Mouse (Mus musculus) adrenal gland, postnatal 14 days (tissue): ENCODE data around the gene Slc4a10. TPM values are rescaled to one million over a fixed set of nuclear protein-coding genes. Genes with fewer than 3 reads are reported as not detected.

Experiments used
- DNase-seq: peaks from one replicate; pipeline ENCODE4 v3.0.0; 2021; ENCODE audit warnings: mixed read lengths
- total RNA-seq: library from RNA; stranded (reverse); gene quantifications from 2 replicates; pipeline ENCODE4 v1.2.3, GENCODE M21; 2021

The Slc4a10 gene
- total RNA-seq, 1 experiment from 2014 or later = 3.1 TPM

DNA sequence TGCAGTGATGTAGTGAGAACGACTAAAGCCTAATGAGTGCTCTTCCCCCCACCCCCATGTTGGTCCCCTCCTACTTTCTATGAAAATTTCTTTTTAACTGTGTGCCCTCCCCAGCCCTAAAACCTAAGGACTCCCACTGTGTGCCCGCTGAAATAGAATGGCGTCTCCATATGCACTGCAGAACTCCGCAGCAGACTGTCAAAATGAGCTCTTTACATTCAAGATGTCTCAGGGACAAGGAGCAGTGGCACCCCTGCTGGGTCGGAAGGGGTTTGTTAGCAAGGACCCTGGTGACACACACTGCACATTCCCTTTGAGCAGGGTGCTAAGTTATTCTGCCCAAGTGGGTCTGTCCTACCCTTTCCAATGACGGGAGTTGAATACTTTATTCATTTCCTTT, 309.5 kb downstream of the Slc4a10 start:
- DNase-seq = no peak

DNA sequence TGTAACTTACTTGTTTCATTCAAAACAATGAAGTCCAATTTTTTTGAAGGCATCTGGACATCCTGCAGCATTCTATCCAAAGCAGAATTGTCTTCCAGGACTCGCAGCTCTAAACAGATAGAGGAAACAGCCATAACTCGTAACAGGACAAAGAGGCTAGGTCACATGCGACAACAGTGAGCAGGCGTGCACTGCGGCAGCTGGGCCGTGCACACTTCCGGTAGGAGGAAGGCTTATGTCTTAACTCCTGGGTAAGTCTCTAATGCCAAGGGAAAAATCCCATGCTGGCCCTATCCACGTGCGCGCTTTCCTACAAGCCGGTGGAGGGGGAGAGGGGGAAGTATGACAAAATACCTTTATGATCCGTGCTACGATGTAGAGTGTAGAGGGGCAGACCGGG, 310.3 kb downstream of the Slc4a10 start:
- DNase-seq = no peak

DNA sequence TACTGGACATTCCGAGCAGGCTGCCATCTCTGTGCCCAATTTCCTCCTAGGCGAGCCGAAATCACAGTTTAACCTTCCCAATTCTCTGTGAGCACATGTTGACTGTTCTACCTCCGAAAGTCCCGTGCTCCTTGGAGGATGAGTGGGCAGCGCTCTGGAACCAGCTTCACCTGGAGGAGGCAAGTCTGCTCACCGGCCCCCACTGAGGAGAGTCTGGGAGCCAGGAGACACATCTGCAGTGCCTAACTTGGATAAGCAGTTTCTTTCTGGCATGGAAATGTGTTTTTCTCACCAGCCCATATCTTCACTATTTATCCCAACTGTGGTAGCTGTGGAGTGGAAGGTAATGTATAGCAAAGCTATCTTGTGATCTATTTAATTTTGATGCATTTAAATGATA, 311.0 kb downstream of the Slc4a10 start:
- DNase-seq = no peak

DNA sequence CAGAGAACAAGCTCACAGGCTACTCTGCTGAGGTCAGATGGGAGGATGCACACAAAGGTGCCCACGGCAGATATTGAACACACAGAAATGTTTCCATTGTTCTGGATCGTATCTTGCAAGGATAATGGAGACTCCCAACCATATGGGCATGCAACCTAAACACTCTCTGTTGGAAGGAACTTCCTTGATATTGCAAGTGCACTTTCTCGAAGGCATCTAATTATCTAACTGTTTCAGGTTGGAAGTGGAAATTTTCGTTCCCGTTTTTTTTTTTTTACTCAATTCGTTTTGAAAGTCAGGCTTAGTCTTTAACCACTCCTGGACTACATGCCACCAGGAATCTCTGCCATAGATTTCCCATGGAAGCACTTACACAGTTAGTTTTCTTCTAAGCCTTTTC, 314.6 kb downstream of the Slc4a10 start:
- no peak for DNase-seq

DNA sequence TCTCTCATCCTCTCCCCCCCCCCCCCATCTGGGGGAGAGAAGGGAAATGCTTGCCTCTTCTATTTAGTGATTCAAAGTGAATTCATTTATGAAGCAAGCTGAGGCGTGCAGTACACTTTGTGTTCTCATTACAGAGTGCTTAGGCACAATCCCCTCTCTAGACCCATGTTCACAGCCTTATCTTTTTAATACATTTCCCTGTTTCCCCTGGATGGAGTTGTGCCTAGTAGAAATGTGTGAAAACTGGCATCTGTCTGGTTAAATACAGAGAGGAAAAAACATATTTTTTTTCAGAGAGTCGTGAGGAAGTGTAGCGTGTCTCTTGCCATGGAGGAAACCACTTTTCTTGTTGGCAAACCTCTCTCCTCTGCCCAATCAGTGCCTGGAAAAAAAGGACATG, 315.3 kb downstream of the Slc4a10 start:
- DNase-seq = no peak

DNA sequence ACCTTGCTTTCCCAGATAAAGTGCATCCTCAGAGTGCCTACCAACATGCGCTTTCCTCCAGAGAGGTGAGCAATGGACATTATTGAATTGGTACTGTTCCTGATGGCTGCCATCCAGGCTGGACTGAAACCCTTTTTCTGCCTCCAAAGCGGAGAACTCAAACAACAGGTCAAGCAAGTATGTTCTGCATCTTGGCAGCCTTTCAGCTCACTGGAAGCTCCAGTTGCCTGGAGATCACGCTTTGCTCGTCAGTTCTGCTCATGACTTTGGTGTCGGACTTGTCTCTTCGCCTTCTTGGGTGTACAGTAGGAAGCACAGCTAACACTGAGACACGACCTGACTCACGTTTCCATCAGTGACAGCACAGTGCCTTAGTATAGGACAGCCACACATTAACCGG, 315.9 kb downstream of the Slc4a10 start:
- DNase-seq = no peak

DNA sequence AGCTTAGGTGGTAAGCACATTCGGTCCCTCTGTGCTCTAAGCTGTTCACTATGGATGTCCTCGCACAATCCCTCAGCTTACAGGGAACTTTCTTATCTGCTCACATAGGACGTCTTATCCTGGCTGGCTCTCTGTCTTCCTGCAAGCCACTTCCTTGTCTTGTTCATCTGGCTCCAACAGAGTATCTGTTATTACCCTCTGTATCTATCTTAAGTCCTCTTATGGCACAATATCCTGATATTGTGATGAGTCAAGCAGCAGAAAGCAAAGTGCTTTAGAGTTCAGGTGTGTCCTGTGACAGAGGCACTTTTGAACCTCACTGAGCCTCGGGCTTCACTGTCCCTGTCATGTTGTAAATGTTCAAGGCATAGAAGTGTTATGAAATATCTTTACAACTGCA, 317.3 kb downstream of the Slc4a10 start:
- DNase-seq = no peak

DNA sequence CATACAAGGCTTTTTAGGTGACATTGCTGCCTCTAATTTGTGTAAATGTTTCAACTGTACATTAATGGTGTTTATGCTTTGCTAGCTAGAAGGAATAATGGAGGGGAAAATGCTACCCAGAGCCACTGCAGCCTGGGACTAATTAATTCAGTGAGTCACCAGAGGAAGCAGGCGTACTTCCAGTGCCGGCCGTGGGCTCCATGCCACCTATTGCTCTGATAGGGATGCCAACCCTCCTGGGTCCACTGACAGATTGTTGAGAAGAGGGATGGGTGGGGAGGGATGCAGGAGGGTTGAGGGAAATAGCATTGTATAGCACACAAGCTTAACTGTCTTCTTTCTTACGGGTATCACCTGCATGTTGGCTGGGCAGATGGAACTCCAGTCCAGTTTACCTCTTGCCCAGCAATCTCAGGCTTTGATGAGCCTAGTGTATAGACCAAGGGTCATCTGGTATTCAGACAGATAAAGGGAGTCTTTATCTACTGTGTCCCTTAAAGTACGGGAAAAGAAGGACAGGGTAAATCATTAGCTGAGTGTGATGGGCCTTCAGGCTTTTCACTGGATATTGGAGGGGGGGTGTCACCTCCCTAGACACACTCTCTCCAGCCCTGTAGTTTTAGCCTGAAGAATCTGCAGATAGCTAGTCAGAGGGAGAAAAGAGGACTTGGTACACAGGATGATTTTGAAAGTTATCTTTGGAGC, 322.2 kb downstream of the Slc4a10 start:
- no peak for DNase-seq

DNA sequence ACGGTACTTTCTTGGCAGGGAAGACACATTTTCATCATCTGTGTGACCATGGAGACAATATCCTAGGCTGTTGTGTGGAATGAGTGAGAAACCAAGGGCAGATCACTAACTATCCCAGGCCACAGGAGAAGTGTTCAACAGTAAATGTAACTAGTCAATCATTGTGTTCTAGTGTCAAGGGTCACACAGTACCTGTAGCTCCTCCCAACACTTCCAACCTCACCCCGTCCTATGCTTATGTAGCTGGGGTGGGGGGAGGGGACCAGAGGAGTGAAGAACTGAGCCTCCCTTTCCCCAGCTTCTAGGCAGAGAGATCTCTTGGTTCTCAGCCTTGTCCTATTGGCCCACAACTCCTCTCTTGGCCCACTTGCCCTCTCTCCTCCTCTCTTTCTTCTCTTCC, 323.8 kb downstream of the Slc4a10 start:
- no peak for DNase-seq

DNA sequence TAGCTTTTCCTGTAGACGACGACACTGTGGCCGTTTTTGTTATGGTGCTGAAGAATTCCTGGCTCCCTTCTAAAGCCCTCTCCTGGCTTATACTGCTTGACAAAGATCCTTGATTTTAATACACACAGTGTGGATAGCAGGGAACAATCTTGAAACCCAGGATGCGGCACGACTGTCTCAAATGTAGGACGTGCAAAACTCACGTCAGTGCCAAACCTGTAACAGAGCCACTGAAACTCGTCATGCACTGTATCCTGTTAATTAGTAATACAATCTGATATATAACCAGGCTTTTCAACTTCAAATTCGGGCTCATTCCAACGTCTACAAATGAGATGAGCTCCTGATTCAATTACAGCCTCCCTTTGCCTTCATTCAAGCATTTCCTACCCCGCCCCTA, 327.4 kb downstream of the Slc4a10 start:
- DNase-seq = no peak

Other genes starting within 250 kb of the Slc4a10 start
- not detected in 2 replicates for gene Tbr1, start 243.5 kb upstream of the Slc4a10 start, total RNA-seq